Mouse (Mus musculus) B cell, adult 2 months (primary cell): ENCODE measurements around the gene Vps4b.
A peak's percentile ranks its signal among the peaks of the same experiment; 100 is the strongest.
"Not testable (repeated sequence)": the region's sequence is repeated elsewhere in the genome, so short reads cannot be mapped to it uniquely, and the experiment has no call there.

Experiments
- DNase-seq, 2 experiments: peaks; one replicate each; pipeline ENCODE4 v3.0.0; 2022

Gene Vps4b

DNA sequence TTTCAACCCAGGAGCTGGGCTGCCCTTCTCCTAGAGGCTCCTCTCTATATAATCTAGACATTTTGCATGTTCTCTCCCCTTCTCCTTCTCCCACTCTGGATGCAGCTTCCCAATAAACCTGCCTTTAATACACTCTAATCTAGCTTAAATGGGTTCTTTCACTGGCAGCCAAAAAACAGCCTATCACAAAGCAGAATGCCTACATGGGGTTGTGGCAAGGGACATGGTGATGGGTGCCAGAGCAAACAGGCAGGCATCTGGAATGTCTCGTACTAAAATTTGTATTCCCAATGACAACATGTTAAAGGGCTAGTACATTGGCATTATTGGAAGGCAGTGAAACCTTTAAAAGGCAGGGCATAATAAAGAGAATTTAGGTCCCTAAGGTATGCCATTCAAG lies 45.9 kb downstream of the Vps4b start:
- DNase-seq: no peak

DNA sequence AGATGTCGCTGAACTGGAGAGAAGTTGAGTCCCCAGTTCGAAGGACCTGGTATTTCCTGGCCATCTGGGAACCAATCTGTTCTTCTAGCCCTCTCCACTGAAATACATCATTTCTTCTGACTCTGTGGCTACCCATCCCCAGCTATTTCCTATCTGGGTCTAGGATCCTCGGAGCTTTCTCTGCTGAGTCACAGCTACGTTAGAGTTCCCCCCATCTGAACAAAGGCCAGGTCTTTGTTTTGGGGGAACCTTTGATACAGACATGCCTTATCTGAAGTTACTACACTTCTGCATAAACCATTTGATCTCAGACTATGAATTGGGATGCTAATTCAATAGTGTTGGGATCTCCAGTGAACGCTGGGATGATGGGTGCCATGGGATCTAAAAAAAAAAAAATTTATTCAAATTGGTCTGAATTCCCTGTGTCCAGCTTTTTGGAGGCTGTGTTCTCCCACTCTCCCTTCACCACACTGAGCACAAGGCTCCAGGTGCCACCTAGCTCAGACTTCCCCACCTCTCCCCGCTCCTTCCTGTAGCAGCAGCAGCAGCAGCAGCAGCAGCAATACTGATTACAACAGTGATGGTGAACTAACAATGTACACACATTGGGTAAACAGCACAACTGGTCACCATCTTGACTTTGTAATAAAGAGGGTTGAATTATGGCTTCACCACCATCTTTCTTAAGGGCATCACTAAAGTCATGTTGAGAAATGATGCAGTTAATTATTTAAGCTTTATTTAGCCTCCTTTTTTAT lies 47.8 kb downstream of the Vps4b start:
- no peak for DNase-seq

DNA sequence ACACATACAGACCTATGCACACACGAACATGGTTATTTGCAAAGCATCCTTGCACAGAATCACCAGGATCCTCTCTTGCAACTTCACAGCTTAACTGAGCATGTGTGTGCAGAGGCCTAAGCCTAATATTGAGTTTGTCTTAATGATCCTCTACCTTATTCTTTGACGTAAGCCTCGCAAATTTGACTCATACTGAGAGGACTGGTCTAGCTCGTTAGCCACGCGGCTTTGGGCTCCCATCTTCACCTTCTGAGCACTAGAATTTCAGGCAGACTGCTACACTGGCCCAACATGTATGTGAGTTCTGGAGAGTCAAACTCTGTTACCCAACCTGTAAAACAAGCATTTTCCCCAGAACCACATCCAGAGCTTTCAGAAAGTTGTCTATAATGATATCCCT lies 53.5 kb downstream of the Vps4b start:
- DNase-seq: no peak

DNA sequence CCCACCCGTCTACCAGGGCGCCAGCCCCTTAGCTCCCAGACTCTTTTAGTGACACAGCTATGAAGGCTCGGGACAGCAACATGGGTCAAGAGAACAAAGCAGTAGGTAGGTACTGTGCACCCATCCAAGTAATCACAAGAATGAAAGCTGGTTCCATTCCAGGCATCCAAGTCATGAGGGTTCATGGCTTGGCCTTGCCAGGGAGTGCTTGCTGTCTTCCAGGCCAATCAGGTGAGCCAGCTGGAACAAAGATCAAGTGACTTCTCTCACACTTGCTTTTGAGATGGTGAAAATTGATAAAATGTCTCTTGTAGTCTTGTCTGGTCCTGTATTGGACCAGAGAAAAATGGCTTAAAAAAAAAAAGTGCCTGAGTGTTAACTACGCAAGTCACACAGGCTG lies 55.8 kb downstream of the Vps4b start:
- DNase-seq: no peak

DNA sequence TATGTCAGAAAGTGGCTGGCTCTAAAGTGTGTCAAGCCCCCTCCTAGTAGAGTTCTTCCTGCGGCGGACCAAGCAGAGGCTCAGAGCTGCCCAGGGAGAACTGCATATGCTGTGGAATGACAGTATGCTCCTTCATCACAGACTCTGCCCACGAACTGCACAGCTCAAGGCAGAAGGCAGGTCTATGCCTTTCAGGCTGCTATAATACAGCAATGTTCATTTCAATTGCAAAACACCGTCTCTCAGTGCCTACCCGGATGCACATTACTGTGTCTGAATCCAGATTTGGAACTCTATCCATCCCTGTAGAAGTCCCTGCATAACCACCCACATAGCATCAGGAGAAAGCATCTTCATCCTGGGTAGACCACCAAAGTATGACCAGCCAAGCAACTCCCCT lies 56.7 kb downstream of the Vps4b start:
- no peak for DNase-seq

GRCm38 (mm10) chr1:106738092-106738491 lies 58.4 kb downstream of the Vps4b start:
- peak; percentile 74 to 79 for DNase-seq

DNA sequence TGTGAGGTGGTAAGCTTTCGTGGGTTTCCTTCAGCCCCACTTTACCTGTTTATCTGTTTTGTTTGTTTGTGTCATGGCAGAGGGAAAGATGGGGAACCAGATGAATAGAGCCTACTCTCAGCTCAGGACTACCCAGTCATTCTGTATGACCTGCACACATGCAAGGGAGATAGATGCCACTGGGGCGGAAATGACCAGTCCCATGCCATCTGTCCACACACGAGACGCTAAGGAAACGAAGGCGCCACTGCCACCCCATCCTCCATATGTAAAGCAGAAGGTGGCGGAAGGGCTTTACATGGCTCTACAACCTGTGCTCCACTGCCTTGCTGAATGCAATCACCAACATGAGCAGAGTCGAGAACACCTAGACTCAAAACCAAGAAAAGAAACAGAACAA lies 60.3 kb downstream of the Vps4b start:
- no peak for DNase-seq

GRCm38 (mm10) chr1:106735586-106735985 lies 60.9 kb downstream of the Vps4b start:
- DNase-seq: peak; percentile 74 to 77

DNA sequence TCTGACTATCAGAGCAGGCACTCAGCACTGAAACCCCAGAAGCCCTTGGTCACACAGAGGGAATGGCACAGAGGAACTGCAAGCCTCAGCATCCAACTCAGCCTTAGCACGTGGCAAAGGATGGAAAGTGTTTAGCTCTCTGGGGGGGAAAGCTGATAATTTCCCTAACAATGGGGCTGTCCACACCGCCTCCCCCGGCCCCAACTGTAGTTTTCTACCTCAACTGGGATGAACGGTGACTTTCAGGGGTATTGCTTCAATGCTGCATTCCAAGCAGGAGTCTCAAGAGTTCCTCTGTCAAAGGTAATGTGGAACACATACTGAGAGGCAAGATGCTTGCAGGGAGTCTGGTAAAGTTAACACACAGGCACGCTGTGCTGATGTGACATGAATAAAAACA lies 74.5 kb downstream of the Vps4b start:
- DNase-seq: no peak

- DNase-seq: not testable (repeated sequence)
Observed at GRCm38 (mm10) chr1:106717736-106718135, 78.8 kb downstream of the Vps4b start.

DNA sequence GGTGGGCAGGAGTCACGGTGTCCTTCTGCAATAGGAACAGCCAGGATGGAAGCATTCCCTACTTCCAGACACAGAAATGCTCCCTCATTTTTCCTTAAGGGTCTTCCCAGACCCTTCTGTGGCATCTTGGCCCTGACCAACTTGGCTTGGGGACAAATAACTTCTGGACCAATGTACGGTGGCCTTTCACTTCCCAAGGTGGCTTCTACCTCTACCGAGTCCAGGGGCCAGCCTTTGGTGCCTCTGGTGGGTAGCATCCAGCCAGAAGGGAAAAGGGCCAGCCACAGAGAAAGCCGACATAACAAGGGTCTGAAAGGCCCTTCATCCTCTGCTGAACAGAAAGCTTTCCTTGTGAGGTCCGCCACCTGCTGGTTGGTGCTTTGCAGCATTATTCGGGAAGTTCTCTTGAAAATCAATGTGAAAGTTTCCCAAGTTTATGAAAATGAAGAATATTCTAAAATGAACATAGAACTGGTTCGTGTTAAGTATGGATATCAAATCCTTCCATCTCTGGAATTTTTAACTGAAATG lies 79.4 kb downstream of the Vps4b start:
- DNase-seq: peak; percentile 75 to 79

DNA sequence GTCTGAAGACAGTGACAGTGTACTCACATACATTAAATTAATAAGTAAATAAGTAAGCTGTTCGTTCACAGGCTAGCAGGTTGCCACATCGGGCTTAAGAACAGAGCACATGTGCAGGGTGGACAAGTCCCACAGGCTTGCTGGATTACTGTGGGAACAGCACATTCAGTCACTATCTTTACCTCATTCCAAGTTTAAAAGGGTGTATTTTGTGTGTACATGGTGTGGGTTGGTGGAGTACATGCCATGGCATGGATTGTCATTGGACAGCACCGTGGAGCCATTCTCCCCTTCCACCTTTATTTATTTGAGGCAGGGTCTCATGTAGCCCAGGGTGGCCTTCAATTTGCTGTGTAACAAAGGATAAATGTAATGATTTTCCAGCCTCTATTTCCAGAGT lies 80.4 kb downstream of the Vps4b start:
- no peak for DNase-seq

- DNase-seq: no peak
Observed at GRCm38 (mm10) chr1:106715111-106716083, 81.1 kb downstream of the Vps4b start.

GRCm38 (mm10) chr1:106714530-106714981 lies 82.0 kb downstream of the Vps4b start:
- no peak for DNase-seq
